Mouse (Mus musculus) cerebellum, adult 11-12 months (tissue): Measurements from ENCODE around the gene Hsf2bp.

Experiments
- DNase-seq: peaks from one replicate; pipeline ENCODE4 v3.0.0; 2022

Gene Hsf2bp

DNA sequence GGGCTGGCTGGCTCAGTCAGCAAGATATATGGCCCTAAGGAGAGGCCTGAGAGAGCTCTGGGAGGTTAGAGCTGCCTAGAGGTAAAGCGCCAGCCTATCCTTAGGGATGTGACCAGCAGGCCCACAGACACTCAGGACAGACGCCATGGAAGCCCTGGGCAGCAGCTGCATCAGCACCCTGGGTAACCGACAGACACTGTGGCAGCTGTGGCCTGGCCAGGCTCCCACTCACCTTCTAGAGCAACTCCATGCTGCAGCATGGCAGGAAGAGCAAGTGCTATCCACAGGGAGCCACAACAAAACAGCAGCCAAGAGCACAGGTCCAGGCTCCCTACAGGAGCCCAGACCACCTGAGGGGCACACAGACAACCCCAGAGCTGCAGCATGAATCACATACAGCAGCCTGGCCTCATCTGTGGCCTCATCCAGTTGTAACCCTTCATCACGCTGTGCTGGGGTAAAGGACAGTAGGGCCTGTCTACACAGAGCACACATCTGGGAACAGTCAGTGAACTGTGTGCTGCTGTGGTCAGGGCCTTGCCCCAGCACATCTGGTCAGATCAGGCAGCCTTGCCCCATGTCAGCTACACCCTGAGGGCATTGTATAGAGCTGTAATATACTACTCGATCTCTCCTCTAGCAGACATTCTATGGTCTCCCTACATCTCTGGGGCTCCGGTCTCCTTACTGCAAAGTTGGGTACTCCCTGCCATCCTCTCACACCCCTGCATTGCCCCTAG, 100.9 kb downstream of the Hsf2bp start:
- DNase-seq, result no peak

DNA sequence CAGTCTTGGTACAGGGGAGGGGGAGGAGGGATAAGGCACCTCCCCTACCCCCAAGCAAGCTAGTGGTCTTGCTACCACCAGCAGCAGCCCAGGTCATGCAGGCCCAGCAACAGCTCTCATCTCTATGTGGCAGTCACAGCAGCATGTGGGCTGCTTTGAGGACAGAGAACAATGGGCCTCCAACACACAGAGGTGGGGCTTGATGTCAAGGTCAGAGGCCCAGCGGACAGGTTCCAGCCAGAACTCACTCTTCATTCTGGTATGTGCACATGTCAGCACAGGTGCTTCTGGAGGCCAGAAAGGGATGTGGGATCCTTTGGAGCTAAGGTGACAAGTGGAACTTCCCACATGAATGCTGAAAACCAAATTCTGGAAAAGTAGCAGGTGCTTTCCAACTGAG, 102.2 kb downstream of the Hsf2bp start:
- DNase-seq, result no peak

DNA sequence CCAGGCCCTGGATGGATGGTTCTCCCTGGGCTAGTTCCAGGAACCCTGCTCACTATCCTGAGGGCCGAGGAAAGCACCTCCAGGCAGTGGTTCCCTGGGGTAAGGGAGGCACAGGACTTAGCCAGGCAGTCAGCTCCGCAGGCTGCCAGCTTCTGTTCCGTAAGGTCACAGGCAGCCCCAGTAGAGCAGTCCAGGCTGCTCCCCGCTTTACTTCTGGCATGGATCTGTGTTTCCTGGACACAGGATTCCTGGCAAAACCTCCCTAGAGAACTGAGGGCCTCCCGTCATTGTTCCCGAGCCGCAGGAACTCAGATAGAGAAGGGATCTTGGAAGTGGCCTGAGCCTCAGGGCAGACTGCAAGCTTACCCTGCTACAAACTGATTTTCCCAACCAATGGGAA, 104.7 kb downstream of the Hsf2bp start:
- DNase-seq, result no peak

DNA sequence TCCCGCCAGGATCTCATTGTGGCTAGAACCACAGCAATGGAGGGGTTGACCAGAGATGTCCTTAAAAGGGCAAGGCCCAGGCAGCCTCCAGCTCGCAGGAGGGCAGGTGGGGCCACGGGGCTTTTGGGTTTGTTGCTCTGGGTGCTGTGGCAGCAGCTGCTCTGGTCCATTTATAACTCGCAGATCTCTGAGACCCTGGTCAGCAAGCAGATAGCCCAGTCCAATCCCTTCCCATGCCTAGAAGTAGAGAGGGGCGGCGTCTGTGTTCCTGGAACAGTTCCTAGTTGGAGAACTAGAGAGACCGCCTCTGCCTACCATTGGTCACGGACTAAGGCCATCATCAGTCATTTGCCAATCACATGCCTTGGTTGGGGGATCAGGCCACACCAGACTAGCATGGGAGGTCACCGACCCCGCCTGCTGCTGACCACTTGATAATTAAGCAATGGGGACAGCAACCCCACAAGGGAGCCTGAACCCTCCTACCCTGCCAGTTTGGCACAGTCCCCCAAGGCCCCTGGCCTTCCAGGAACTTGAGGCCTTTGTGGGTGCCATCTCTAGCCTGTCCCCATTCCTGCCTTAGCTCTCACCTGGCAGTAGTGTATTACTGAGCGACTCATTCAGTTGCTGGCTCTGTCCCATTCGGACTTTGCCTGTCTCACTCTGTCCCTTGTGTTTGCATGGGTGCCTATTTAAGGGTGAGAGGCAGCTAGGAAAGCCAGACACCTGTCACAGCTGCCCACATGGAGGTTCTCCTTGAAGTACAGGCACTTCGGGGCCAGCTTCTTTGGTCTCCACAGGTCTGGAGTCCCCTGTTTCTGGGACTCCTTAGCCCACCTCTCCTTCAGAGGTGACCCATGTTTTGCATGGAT, 106.1 kb downstream of the Hsf2bp start:
- no peak for DNase-seq

DNA sequence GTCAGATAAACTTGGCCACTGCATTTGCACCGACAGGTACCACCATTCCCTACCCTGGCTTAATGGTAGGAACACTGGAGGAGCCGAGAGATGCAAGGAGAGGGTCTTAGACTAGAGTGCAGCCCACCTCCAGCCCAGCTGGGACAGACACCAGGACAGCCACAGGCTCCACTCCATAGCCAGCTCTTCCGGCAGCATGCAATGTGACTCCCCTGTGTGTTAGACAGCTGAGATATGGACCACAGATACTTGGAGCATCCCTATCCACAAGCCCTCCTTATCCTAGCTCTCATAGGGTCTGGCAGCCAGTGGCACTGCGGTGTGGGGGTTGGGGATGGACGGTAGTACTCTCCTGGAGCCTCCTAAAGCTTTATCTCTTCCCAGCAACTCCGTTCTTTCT, 107.1 kb downstream of the Hsf2bp start:
- DNase-seq, result no peak

DNA sequence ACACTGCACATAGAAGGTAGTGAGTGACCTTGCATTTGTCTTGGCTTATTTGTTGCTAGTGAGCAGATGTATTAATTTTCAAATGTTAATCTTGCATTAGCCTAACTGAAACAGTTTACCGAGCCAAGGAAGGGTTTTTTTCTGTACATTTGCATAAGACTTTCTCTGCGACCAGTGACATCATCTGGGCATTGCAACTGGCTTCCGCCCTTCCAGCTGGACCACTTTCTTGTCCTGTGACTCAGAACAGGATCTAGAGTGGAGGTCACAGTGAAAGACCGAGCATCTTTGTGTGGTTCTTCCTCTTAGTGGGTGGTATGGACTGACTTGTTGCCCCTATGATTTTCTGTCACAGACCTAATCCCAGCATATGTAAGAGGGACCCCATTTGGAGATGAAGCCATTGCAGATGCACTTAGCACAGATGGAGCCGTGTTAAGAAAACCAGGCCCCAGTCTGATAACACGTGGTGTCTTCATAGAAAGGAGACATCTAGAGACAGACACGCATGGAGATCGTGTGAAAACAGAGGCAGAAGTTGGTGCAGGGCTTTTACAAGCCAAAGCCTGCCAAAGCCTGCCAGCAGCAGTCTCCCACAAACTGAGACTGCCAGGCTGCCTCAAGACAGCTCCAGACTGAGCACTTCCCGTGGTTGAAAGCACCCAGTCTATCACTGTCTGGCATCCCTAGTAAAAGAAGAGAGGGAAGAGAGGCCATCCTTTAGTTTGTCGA, 108.1 kb downstream of the Hsf2bp start:
- no peak for DNase-seq

DNA sequence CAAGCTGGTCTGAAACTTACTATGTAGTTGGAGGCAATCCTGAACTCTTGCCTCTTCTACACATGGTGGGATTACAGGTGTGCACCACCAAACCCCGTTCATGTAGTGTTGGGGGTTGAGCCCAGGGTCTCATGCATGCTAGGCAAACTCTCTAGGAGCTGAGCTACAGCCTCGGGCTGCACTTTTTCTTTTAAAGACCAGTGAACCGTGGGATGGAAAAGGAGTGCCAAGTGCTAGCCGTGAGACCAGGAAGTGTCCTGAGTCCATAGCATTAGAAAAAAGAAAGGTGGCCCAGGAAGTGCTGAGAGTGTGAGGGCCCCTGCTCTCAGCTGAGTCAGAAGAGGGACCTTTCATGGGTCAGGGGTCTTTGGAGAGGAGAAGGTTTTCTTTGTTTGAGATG, 111.9 kb downstream of the Hsf2bp start:
- no peak for DNase-seq

DNA sequence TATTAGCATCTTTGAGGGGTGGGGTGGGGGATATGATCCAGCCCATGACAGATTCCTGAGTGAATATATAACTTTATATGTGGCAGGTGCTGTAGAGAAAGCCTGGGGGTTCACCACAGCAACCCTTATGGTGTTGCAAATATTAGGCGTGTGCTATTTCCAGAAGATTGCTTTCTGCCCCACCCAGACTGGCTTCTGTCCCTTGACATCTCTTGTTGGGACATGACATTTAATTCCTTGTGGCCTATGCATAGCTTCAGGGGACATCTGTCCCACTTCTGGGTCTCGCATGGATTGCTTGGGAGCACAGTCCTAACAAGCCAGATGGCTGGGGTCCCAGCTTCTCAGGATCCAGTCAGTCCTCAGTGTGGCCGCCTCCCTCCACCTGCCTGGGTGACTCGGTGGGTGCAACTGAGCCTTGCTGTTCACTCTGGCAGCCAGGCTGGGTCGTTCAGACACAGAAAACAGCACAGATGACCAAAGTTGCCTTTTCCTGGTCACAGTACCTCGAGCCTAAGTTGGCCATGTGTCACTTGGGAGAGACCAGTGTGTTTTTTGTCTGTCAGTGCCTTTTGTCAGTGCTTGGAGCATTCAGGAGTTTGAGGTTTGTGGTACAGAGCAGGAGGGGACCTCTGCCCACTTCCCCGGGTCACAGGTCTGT, 112.7 kb downstream of the Hsf2bp start:
- DNase-seq, result no peak

DNA sequence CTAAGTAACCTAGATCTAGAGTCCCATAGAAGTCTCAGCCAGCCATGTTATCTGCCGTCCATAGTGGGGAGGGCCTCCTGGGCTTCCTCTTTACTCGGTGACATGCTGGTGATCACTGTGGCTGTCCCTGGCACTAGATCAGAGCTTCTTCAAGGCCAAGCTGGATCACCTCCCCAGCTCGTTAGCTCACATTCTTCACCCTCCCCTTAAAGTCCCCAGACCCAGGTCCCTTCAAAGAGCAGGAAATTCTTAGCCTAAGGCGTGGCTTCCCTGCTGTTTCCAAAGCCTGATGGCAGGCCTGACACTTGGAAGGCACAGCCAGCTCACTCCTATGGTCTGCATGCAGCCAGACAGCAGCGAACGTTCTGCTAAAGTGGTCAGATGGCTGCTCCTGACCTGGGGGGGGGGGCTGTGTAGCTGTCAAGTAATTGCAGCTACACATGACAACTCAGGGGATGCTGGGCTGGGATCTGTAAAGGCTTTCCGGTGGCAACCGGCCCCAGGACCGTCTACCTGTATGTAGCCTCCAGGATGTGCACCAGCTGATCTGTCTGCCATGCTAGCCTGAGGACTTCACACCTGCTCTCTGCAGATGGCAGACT, 115.5 kb downstream of the Hsf2bp start:
- DNase-seq, result no peak

DNA sequence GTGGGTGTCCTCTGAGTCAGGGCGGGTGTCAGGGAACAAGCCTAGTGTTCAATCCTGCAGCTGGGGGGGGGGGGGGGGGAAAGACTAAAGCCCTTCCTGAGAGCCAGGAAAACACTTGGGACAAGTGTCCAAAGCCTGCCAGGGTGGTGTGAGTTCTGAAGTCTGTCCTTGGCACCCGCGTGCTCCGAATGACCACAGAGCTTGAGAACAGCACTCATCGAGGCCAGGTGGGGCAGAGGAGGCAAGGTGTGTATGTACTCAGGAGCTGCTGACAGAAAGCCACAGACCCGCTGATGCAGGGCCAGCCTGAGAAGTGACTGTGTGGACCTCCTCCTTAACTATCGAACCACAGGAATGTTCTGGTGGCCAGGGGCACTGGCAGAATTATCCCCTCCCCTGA, 116.5 kb downstream of the Hsf2bp start:
- no peak for DNase-seq

DNA sequence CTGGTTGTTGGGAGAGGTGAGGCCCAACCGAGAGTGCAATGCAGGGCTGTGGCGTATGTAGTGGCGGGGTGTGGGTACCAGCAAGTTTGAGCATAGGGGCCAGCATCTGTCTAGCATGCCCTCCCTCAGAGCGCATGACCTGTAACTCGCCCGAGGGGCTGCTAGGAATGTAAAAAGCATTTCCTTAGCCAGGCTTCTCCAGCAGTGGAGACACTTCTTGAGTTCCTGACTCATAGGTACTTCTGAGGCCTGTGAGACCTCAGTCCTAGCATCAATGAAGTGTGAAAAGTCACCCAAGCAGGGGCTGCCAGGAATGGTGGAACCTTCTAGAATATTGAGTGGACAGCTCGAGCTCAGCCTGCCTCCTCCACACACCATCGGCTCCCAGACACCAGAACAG, 117.8 kb downstream of the Hsf2bp start:
- DNase-seq, result no peak

DNA sequence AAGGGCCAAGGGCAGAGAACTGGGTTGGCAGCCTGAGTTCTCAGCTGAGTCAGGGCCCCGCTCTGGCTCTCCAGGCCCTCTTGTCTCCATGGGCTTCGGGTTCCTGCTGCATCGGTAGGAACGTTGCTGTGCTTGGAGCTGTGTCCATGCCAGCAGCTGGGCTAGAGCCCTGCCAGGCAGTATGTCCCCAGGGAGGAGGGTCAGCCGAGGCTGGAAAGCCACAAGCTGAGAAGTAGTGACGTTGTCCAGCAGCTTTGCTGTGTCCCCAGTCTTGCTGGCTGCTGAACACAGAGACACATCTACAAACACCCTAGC, 119.7 kb downstream of the Hsf2bp start:
- no peak for DNase-seq

DNA sequence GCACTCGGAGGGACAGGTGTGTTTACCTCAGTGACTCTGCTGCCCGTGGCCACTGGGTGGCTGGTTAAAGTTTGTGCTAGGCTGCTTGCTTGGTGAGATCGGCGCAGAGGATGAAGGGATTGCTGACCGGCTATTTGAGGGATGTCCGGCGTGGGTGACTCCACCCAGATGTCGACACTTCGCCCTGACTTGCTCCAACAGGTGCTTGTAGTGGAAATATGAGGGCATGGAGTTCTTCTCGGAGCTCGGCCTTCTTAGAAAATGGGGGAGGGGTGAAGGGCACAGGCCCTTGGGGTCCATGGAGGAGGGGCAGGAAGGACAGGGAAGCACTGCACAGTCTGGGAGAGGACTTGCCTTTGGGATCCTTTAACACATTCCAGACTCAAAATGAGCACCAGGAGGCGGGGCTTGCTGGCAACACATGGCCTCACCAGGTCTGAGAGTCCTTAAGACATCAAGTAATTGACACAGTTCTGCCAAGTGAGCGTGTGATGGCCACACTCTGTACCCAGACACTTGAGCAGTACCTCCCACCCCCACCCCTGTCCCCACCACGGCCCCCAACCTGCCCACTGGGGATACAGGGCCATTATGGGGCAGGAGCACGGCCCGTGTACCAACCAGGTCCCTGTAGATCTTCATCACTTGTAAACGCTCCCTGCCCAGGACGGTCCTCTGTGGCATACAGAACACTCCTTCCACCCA, 120.2 kb downstream of the Hsf2bp start:
- DNase-seq, result no peak

DNA sequence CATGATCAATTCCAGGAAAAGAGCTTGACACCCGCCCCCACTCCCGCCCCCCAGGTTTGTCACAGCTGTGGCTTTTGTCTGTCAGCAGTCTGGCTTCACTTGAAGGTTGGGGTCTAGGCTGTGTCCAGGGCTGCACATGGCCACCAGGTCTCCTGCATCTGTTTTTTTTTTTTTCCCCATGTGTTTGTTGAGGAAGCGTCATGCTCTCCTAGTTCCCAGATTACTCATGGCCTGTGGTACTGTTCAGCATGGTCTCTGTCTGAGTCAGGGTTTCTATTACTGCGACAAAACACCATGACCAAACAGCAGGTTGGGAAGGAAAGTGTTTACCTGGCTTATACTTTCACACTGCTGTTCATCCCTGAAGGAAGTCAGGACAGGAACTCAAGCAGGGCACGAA, 121.8 kb downstream of the Hsf2bp start:
- DNase-seq, result no peak

DNA sequence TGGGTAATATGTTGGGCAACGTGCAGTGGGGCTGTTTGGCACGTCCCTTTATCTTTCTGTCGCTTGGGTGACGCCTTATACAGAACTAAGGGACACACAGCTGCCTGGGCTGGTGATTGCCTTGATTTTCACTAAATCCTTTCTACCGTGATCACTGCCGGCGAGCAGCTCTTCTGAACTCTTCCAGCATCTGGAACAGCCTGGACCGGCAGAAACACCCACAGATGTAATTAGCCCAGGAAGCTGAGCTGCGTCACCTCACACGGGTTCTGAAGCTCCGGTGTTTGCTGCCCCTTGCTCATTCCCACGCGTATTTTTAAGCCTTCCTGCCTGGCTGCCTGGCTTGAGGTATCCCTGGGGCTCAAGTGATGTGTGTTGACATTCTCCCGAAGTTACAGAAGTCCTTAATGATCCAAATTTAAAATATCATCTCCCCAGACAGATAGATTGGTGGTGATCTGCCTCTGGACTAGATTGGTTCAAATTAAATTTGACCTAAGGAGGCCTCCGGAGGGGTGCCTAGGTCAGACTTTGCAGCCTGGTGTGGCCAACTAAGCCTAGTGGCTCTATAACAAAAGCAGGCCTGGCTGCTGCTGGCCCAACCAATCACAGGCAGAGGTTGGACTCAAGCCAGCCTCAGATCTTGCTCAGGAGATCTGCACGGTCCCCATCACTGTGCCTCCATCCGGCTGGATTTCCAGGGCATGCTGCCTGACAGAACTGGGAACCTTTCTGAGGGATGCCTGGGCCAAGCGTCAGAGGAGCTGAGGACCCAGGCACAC, 123.1 kb downstream of the Hsf2bp start:
- no peak for DNase-seq

DNA sequence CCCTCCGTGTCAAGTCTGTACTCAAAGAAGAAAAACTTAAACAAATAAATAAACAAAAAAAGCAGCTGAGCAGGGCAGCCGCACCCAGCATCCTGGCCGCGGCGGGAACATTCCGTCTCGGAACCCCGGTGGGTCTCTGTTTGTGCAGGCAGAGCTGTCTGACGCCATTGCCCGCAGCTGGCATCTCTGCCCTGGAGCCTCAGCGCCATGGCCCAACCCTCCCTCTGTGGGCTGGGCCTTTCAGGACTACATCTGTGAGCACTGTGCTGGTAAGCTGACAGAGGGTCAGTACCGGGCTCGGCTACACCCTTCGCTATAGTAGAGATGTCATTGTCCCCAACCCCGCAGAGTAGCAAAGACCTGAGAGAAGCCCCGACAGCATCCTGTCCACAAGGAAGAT, 123.8 kb downstream of the Hsf2bp start:
- no peak for DNase-seq

DNA sequence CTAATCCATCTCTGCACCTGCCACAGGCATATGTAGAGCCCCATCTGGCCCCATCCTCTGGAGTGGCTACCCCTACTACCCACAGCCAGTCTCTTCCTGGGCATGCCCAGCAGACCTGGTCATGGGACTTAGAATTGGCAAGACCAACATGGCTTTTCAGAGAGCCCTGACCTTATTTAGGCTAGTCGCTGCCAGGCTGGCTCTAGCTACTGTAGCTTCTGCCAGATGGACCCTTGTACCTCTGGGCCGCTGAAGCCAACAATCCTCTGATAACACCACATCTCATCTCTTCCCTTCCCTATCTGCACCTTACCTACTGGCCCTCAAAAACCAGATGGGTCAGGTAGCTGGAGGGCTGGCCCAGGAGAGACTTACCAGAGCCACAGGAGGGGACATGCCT, 127.2 kb downstream of the Hsf2bp start:
- DNase-seq, result no peak

DNA sequence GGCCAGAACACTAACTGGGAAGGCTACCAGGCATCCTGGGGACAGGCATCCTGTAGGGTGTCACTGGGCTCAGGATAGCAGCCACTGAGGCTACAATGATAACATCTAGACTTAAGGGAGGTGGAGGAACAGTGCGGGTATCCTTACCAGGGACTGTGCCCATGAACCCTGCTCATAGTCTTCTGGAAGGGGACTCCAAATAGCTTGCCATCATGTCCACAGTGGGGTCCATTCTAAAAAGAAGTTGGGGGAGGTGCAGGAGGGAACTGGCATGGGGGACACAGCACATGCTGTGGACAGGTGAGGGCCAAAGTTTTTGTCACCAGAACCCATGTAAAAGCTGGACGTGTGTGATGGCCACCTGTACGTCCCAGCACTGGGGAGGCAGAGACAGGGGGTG, 129.7 kb downstream of the Hsf2bp start:
- DNase-seq, result no peak

DNA sequence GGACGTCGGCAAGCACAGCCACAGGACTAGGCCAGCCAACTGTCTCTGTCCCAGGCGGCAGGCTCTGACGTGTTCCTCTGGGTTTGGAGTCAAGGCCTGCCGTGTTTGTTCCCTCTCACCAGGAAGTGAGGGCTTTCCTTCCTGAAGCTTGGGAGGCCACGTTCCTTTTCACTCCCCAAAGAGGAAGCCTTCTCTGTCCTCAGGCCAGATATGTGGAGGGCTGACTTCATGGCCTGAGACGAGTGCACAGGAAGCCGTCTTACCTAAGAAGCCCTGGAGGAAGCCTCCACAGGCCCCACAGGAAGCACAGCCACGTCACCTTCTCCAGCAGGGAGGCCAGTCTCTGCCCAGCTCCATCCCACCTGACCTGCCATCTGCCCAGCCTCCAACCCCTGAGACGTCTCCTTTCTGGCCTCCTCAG, 130.3 kb downstream of the Hsf2bp start:
- DNase-seq, result no peak

DNA sequence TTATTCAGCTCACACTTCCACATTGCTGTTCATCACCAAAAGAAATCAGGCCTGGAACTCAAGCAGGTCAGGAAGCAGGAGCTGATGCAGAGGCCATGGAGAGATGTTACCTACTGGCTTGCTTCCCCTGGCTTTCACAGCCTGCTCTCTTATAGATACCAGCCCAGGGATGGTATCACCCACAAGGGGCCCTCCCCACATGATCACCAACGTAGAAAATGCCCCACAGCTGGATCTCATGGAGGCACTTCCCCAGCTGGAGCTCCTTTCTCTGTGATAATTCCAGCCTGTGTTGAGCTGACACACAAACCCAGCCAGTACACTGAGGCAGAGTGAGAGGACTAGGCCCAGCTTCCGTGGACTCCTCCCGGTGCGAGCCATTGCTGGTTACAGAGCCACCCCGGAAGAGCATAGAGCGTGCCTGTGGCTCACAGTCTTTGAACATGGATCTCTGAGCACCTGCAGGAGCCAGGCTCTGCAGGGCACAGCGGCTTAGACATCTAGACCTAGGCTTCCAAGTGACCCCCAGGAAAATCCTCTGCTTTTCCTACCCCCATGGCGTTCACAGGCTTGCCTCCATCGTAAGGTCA, 130.9 kb downstream of the Hsf2bp start:
- DNase-seq, result no peak

DNA sequence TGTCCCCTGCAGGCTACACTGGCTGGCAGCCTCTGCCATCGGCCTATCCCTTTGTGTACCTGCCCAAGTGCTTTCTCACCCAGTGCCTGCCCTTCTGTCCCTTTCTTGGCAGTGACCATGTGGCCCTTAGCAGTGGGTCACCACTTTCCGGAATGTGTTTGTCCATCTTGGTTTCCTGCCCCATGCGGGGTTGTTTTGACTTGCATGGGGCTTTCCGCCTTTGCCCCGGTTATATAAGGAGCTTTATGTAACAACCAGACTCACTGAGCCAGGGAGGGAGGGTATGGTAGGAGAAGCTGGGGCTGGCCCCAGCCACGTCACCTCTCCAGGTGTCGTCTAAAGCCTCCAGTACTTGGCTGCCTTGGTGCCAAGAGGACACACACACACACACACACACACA, 132.1 kb downstream of the Hsf2bp start:
- DNase-seq, result no peak
